Mouse (Mus musculus): ENCODE data around the gene Tbrg1. TPM values are rescaled to one million over a fixed set of nuclear protein-coding genes. Genes with fewer than 3 reads are reported as not detected.

The Tbrg1 gene
- total and polyA plus RNA-seq, 2 experiments from 2014 or later: 80.5 to 86.2 TPM

DNA sequence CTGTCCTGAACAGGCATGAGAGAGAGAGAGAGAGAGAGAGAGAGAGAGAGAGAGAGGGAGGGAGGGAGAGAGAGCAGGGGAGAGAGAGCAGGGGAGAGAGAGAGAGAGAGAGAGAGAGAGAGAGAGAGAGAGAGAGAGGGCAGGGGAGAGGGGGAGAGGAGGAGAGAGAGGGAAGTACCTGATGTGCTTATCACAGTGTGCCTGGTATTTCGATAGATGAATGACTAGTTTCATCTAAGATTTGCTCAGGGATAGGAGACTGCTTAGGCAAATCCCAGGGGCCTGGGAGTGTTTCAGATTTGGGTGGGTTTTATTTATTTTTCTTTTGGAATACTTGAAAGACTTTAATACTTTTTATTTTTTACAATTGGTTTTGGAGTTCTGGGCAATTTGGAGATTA, 6.1 kb upstream of the Tbrg1 start:
- 46% methylated on average over 1 of the region's 1 CpGs for WGBS

DNA sequence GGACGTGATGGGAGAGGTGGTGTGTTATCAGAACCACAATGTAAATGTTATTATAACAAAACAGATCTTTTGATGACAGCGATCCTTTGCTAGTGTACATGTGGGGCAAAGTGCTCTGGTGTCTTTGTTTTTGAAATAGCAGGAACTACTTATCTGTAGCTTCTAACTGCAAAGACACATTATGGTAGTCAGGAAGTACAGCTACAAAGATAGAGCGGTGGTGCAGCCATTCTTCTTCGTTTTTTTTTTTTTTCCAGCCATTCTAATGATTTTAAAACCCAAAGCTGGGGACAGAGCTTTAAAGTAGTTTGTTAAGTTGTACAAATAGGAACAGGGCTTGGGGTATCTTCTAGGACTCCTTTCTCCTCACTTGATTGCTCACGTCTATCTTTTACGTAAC, 2.3 kb upstream of the Tbrg1 start:
- no peaks in the 10 kb centered on the region for H3K9me3 ChIP-seq (replicated peaks; ENCODE audit: control insufficient read depth, low read length)
- H3K27ac ChIP-seq (ENCODE audit: low read depth): no peak overlapping the region
- peaks cover 6% of the 10 kb centered on the region; the same call in 1 of the 2 replicates for H3K4me1 ChIP-seq (ENCODE audit: control insufficient read depth, insufficient read depth)
- H3K4me2 ChIP-seq (ENCODE audit: low read depth, low read length): no peak overlapping the region
- TF ChIP-seq EP300 (IDR thresholded peaks at IDR 0.05; ENCODE audit: low read depth) (no peak), CTCF (IDR thresholded peaks at IDR 0.05; ENCODE audit: low read depth) (no peak)
- no peaks in the 10 kb centered on the region for H3K27me3 ChIP-seq (ENCODE audit: control insufficient read depth, insufficient read depth, low read length)
- whole genome bisulfite sequencing: 65% methylated on average over 6 of the region's 6 CpGs
- no peak overlapping the region for H3K4me3 ChIP-seq (ENCODE audit: low read depth, low read length)
- H3K9ac ChIP-seq (replicated peaks; ENCODE audit: low read depth, low read length): no peak overlapping the region
- no peak for ATAC-seq (ENCODE audit: insufficient read depth, low read depth)
- no peak for DNase-seq (ENCODE audit: low spot score)
- H3K36me3 ChIP-seq (replicated peaks; ENCODE audit: control insufficient read depth, insufficient read depth, low read length): peaks cover 5% of the 10 kb centered on the region; the same call in 1 of the 2 replicates

More for the DNA sequence above, 6.1 kb upstream of the Tbrg1 start:
- no peak overlapping the region for H3K4me3 ChIP-seq (ENCODE audit: low read depth, low read length)
- TF ChIP-seq CTCF (IDR thresholded peaks at IDR 0.05; ENCODE audit: low read depth) (no peak), EP300 (IDR thresholded peaks at IDR 0.05; ENCODE audit: low read depth) (no peak)
- no peak overlapping the region for H3K27ac ChIP-seq (ENCODE audit: low read depth)
- no peaks in the 10 kb centered on the region for H3K4me1 ChIP-seq (ENCODE audit: control insufficient read depth, insufficient read depth)
- H3K9me3 ChIP-seq (replicated peaks; ENCODE audit: control insufficient read depth, low read length): no peaks in the 10 kb centered on the region
- H3K27me3 ChIP-seq (ENCODE audit: control insufficient read depth, insufficient read depth, low read length): no peaks in the 10 kb centered on the region
- H3K36me3 ChIP-seq (replicated peaks; ENCODE audit: control insufficient read depth, insufficient read depth, low read length): no peaks in the 10 kb centered on the region
- DNase-seq (ENCODE audit: low spot score) (no peak), ATAC-seq (ENCODE audit: insufficient read depth, low read depth) (no peak)
- no peak overlapping the region for H3K4me2 ChIP-seq (ENCODE audit: low read depth, low read length)
- no peak overlapping the region for H3K9ac ChIP-seq (replicated peaks; ENCODE audit: low read depth, low read length)

DNA sequence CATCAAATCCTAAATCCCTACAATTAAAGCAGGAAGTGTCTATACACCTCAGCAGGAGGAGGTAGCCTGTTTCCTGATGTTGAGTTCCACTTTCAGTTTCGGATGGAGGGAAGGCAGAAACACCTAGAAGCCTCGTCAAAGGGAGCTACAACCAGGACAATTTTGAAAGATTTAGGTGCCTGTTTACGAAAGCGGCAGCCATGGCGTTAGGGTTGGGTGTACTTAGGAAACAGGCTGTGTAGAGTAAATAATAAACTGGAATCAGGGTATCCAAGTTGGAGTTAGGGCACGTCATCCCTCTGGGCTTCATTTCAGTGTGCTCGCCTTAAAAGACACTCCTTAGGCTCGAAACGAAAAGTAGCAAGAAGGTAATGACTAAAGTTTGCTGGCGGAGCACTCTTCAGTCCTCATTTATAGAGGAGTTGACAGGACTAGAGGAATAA, 652 bp downstream of the Tbrg1 start:
- Histone ChIP-seq H3K4me1 (ENCODE audit: control insufficient read depth, insufficient read depth) (peaks cover 6% of the 10 kb centered on the region; the same call in 1 of the 2 replicates), H3K4me2 (ENCODE audit: low read depth, low read length) (peak overlapping the region; percentile 74), H3K27ac (ENCODE audit: low read depth) (peak overlapping the region; percentile 80), H3K9me3 (replicated peaks; ENCODE audit: control insufficient read depth, low read length) (no peaks in the 10 kb centered on the region), H3K27me3 (ENCODE audit: control insufficient read depth, insufficient read depth, low read length) (no peaks in the 10 kb centered on the region), H3K36me3 (replicated peaks; ENCODE audit: control insufficient read depth, insufficient read depth, low read length) (peaks cover 31% of the 10 kb centered on the region), H3K9ac (replicated peaks; ENCODE audit: low read depth, low read length) (peak overlapping the region; percentile 67), H3K4me3 (ENCODE audit: low read depth, low read length) (peak overlapping the region; percentile 77)
- WGBS: under 1% methylated on average over 10 of the region's 10 CpGs
- TF ChIP-seq EP300 (IDR thresholded peaks at IDR 0.05; ENCODE audit: low read depth): no peak
- TF ChIP-seq CTCF (IDR thresholded peaks at IDR 0.05; ENCODE audit: low read depth): no peak
- ATAC-seq (ENCODE audit: insufficient read depth, low read depth): peak; percentile 10
- peak; percentile 53 for DNase-seq (ENCODE audit: low spot score)

GRCm38 (mm10) chr9:37655961-37656360, 1.2 kb downstream of the Tbrg1 start:
- TF ChIP-seq CTCF (IDR thresholded peaks at IDR 0.05; ENCODE audit: low read depth) (no peak), EP300 (IDR thresholded peaks at IDR 0.05; ENCODE audit: low read depth) (no peak)
- DNase-seq (ENCODE audit: low spot score): no peak
- H3K9ac ChIP-seq (replicated peaks; ENCODE audit: low read depth, low read length): peak overlapping the region; percentile 67
- no peaks in the 10 kb centered on the region for H3K9me3 ChIP-seq (replicated peaks; ENCODE audit: control insufficient read depth, low read length)
- H3K27me3 ChIP-seq (ENCODE audit: control insufficient read depth, insufficient read depth, low read length): no peaks in the 10 kb centered on the region
- H3K27ac ChIP-seq (ENCODE audit: low read depth): peak overlapping the region; percentile 80
- WGBS: 34% methylated on average over 8 of the region's 8 CpGs
- H3K4me2 ChIP-seq (ENCODE audit: low read depth, low read length): peak overlapping the region; percentile 74
- H3K4me1 ChIP-seq (ENCODE audit: control insufficient read depth, insufficient read depth): peaks cover 6% of the 10 kb centered on the region; the same call in 1 of the 2 replicates
- H3K36me3 ChIP-seq (replicated peaks; ENCODE audit: control insufficient read depth, insufficient read depth, low read length): peaks cover 36% of the 10 kb centered on the region
- H3K4me3 ChIP-seq (ENCODE audit: low read depth, low read length): peak overlapping the region; percentile 77
- ATAC-seq (ENCODE audit: insufficient read depth, low read depth): no peak

DNA sequence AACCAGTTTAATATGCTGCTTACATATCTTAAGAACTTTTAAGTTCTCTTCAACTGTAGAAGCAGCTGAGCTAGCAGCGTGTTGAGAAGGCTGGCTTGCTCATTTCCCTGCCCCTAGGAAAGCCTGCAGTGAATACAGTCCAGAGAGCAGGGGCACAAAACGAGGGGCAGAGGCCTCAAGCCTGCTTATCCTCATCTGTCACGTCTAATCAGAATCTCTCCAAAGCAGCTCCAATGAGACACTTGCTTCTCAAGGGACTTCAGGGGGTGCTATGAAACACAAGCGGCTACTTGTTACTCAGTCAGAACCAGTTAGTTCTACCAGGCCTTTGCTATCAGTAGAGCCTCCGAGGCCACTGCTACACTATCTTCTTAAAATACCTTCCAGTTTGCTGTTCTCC, 3.3 kb downstream of the Tbrg1 start:
- H3K27ac ChIP-seq (ENCODE audit: low read depth): no peak overlapping the region
- ATAC-seq (ENCODE audit: insufficient read depth, low read depth) (no peak), DNase-seq (ENCODE audit: low spot score) (no peak)
- no peaks in the 10 kb centered on the region for H3K9me3 ChIP-seq (replicated peaks; ENCODE audit: control insufficient read depth, low read length)
- no peak overlapping the region for H3K9ac ChIP-seq (replicated peaks; ENCODE audit: low read depth, low read length)
- H3K36me3 ChIP-seq (replicated peaks; ENCODE audit: control insufficient read depth, insufficient read depth, low read length): peaks cover 57% of the 10 kb centered on the region
- peaks cover 6% of the 10 kb centered on the region; the same call in 1 of the 2 replicates for H3K4me1 ChIP-seq (ENCODE audit: control insufficient read depth, insufficient read depth)
- no peak overlapping the region for H3K4me2 ChIP-seq (ENCODE audit: low read depth, low read length)
- no peaks in the 10 kb centered on the region for H3K27me3 ChIP-seq (ENCODE audit: control insufficient read depth, insufficient read depth, low read length)
- H3K4me3 ChIP-seq (ENCODE audit: low read depth, low read length): no peak overlapping the region
- WGBS: 37% methylated on average over 5 of the region's 5 CpGs
- TF ChIP-seq CTCF (IDR thresholded peaks at IDR 0.05; ENCODE audit: low read depth): no peak
- TF ChIP-seq EP300 (IDR thresholded peaks at IDR 0.05; ENCODE audit: low read depth): no peak

- H3K4me2 ChIP-seq (ENCODE audit: low read depth, low read length): no peak overlapping the region
- TF ChIP-seq CTCF (IDR thresholded peaks at IDR 0.05; ENCODE audit: low read depth) (no peak), EP300 (IDR thresholded peaks at IDR 0.05; ENCODE audit: low read depth) (no peak)
- H3K9ac ChIP-seq (replicated peaks; ENCODE audit: low read depth, low read length): no peak overlapping the region
- peaks cover 73% of the 10 kb centered on the region for H3K36me3 ChIP-seq (replicated peaks; ENCODE audit: control insufficient read depth, insufficient read depth, low read length)
- H3K9me3 ChIP-seq (replicated peaks; ENCODE audit: control insufficient read depth, low read length): no peaks in the 10 kb centered on the region
- DNase-seq (ENCODE audit: low spot score): no peak
- 89% methylated on average over 5 of the region's 5 CpGs for WGBS
- H3K27me3 ChIP-seq (ENCODE audit: control insufficient read depth, insufficient read depth, low read length): no peaks in the 10 kb centered on the region
- no peak overlapping the region for H3K27ac ChIP-seq (ENCODE audit: low read depth)
- no peak for ATAC-seq (ENCODE audit: insufficient read depth, low read depth)
- H3K4me1 ChIP-seq (ENCODE audit: control insufficient read depth, insufficient read depth): no peaks in the 10 kb centered on the region
- no peak overlapping the region for H3K4me3 ChIP-seq (ENCODE audit: low read depth, low read length)
These were observed 6.5 kb downstream of the Tbrg1 start for GRCm38 (mm10) chr9:37650639-37651038.

Measured in heart, postnatal 0 days (tissue).